ENCODE assay signal across 17 mouse cellular contexts in the genomic region with DNA sequence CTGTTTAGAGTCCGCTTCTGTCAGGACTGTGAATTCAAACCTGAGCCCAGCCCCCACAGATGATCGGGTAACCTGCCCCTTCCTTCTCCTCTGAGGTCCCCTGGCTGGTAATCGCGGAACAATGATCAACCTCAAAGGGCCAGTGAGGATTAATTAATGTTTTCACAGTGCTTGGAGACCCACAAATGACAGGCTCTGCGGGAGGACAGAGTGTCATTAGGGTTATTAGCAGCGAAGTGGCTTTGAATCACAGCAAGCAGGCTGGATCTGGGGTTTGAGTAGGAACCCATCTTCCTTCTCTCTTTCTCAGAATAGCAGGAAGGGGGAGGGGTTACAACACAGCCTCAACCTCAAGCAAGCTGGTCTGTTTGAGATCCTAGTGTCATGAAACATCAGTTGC. TPM values are rescaled to one million over a fixed set of nuclear protein-coding genes. Genes with fewer than 3 reads are reported as not detected.
"Had no signal": no experiment of that assay in that cellular context is flagged by ENCODE, and none has a peak within 500 bp of the region (broad histone marks: within the 10 kb centered on the region; RNA-seq: fewer than 3 reads in every experiment).

No protein-coding gene starts in this region.

- H3K4me3 ChIP-seq: left cerebral cortex, adult 2 months; limb, embryonic 15.5 days; liver, embryonic 12.5 days; midbrain, embryonic 12.5 days; neural tube, embryonic 13.5 days had no signal

- H3K4me2 ChIP-seq: limb, embryonic 15.5 days; liver, embryonic 12.5 days; lung, embryonic 14.5 days; midbrain, embryonic 12.5 days; neural tube, embryonic 13.5 days had no signal

- H3K9ac ChIP-seq: limb, embryonic 15.5 days; liver, embryonic 12.5 days; lung, embryonic 14.5 days; midbrain, embryonic 12.5 days; neural tube, embryonic 13.5 days had no signal

- H3K36me3 ChIP-seq: limb, embryonic 15.5 days; liver, embryonic 12.5 days; midbrain, embryonic 12.5 days; neural tube, embryonic 13.5 days had no signal

- H3K9me3 ChIP-seq: limb, embryonic 15.5 days; liver, embryonic 12.5 days; midbrain, embryonic 12.5 days; neural tube, embryonic 13.5 days had no signal

- H3K4me1 ChIP-seq: liver, embryonic 12.5 days had no signal

- ATAC-seq: intestine, postnatal 0 days; liver, embryonic 12.5 days had no signal

- DNase-seq: kidney, adult 8-10 months; kidney, postnatal 14 days; lung, embryonic 14.5 days; lung, postnatal 10 days; lung, postnatal 4 days; right cerebral cortex, postnatal 4 days; spleen, adult 18-20 months; thymus, postnatal 36 days had no signal

- H3K27ac ChIP-seq: left cerebral cortex, adult 2 months; limb, embryonic 15.5 days; liver, embryonic 12.5 days; midbrain, embryonic 12.5 days; neural tube, embryonic 13.5 days had no signal

RNA-seq across cellular contexts. Expression of gene Pkp1, which starts 9.6 kb away (rescaled TPM):
- total RNA-seq: layer of hippocampus, postnatal 25 days; megakaryocyte, adult 5-6 weeks had no signal
- polyA plus RNA-seq: liver, embryonic 12.5 days; liver, embryonic 16.5 days had no signal
